Mouse (Mus musculus): ENCODE measurements around the gene 0610010K14Rik.

0610010K14Rik gene

GRCm38 (mm10) chr11:70235254-70235900 is 2.3 kb downstream of the 0610010K14Rik start:
- no peak for DNase-seq (ENCODE audit: low spot score in 2 of 2)

GRCm38 (mm10) chr11:70234497-70234896 is 3.2 kb downstream of the 0610010K14Rik start:
- DNase-seq (ENCODE audit: low spot score in 2 of 2), result no peak

- DNase-seq (ENCODE audit: low spot score in 2 of 2), result no peak
Measured at GRCm38 (mm10) chr11:70234037-70234436, 3.7 kb downstream of the 0610010K14Rik start.

GRCm38 (mm10) chr11:70233016-70233415 is 4.7 kb downstream of the 0610010K14Rik start:
- no peak for DNase-seq (ENCODE audit: low spot score in 2 of 2)

GRCm38 (mm10) chr11:70232546-70232945 is 5.2 kb downstream of the 0610010K14Rik start:
- DNase-seq (ENCODE audit: low spot score in 2 of 2), result peak in 1 of 2 experiments; percentile 61

- peak; percentile 85 to 90 for DNase-seq (ENCODE audit: low spot score in 2 of 2)
Measured at GRCm38 (mm10) chr11:70230239-70230727, 7.4 kb downstream of the 0610010K14Rik start.

GRCm38 (mm10) chr11:70229260-70230010 is 8.3 kb downstream of the 0610010K14Rik start, which contains the start of gene Bcl6b:
Bcl6b (minus strand) TSS chr11:70229798.
- DNase-seq (ENCODE audit: low spot score in 2 of 2), result no peak

- peak; percentile 66 to 86 for DNase-seq (ENCODE audit: low spot score in 2 of 2)
Measured at GRCm38 (mm10) chr11:70228828-70229227, 8.9 kb downstream of the 0610010K14Rik start.

GRCm38 (mm10) chr11:70227661-70228245 is 10.0 kb downstream of the 0610010K14Rik start:
- DNase-seq (ENCODE audit: low spot score in 2 of 2), result no peak

GRCm38 (mm10) chr11:70227126-70227525 is 10.6 kb downstream of the 0610010K14Rik start:
- DNase-seq (ENCODE audit: low spot score in 2 of 2), result no peak

- no peak for DNase-seq (ENCODE audit: low spot score in 2 of 2)
Measured at GRCm38 (mm10) chr11:70226602-70226890, 11.2 kb downstream of the 0610010K14Rik start.

GRCm38 (mm10) chr11:70225798-70226601 is 11.7 kb downstream of the 0610010K14Rik start:
- DNase-seq (ENCODE audit: low spot score in 2 of 2), result no peak

GRCm38 (mm10) chr11:70223724-70224123 is 14.0 kb downstream of the 0610010K14Rik start:
- no peak for DNase-seq (ENCODE audit: low spot score in 2 of 2)

- DNase-seq (ENCODE audit: low spot score in 2 of 2), result no peak
Measured at GRCm38 (mm10) chr11:70221603-70222500, 15.9 kb downstream of the 0610010K14Rik start.

- DNase-seq (ENCODE audit: low spot score in 2 of 2), result peak; percentile 84 to 92
Measured at GRCm38 (mm10) chr11:70220731-70221602, 16.7 kb downstream of the 0610010K14Rik start, which contains the start of gene Slc16a13. Slc16a13 (minus strand) TSS chr11:70221064.

- DNase-seq (ENCODE audit: low spot score in 2 of 2), result no peak
Measured at GRCm38 (mm10) chr11:70220323-70220722, 17.4 kb downstream of the 0610010K14Rik start.

- DNase-seq (ENCODE audit: low spot score in 2 of 2), result no peak
Measured at GRCm38 (mm10) chr11:70219873-70220272, 17.8 kb downstream of the 0610010K14Rik start.

GRCm38 (mm10) chr11:70218741-70219470 is 18.8 kb downstream of the 0610010K14Rik start:
- no peak for DNase-seq (ENCODE audit: low spot score in 2 of 2)

- DNase-seq (ENCODE audit: low spot score in 2 of 2), result no peak
Measured at GRCm38 (mm10) chr11:70218039-70218438, 19.7 kb downstream of the 0610010K14Rik start.
